Mouse (Mus musculus) T-helper 17 cell (primary cell): ENCODE measurements around the gene Exoc6b.

Experiments used
- in situ Hi-C, 2 experiments: fragments of 300-600 bp; cut with MboI, MseI; formaldehyde crosslinking; loops; 1 replicate in 1 of 2; 2 replicates in 1 of 2; pipeline ENCODE4 v1.15.1; 2025; ENCODE audit warnings: high pct_unique_total_duplicates in 2 of 2

The Exoc6b gene

DNA sequence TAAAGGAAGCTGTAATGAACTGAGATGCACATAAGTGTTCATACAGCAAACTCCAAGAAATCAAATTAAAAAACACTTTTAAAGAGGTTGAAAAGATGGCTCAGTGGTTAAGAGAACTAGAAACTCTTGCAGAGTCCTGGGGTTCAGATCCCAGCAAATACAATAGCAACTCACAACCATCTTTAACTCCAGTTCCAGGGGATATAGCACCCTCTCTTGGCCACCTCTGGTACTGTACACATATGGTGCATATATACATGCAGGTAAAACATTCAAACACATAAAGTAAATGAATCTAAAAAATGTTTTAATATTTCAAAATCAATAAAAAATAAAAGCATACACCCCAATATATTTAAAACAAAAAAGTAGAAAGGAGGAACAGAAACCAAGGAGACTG, 73.9 kb downstream of the Exoc6b start:
- in situ Hi-C loops, result no loop called here

DNA sequence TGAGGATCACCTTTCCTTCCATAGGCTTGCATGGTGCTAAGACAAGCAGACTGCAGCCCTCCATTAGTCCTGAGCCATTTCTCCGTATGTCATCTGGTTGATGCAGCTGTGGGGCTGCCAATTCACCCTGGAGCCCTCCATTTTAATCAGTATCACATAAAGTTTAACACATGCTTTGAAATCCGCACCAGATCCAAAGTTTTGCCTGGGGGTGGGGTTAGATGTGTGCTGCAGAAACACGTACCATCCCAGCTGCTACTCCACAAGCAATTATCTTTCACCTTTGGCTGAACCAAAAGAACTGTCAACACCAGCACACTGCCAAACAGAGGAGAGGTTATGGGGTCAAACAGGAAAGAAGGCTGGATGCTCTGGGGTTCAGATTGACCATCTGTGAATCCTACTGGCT, 92.7 kb downstream of the Exoc6b start:
- in situ Hi-C loops, result no loop called here

DNA sequence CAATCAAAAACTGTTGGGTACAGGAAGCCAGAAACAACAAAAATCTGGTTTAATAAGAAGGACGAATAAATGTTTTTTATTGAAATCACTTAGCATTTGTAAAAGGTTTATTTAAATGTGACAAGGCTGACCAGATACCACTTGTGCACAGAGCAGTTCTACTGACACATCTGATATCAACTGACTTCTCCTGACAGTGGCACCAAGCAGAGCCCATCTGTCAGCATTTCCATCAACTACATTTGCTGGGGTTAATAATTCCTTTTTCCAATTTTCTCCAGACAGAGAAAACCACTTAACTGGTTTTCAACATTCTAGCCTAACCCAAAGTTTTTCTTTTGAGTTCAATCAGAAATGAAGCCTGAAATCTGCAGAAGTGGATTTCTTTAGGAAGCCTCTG, 100.8 kb downstream of the Exoc6b start:
- in situ Hi-C loops, result no loop called here

DNA sequence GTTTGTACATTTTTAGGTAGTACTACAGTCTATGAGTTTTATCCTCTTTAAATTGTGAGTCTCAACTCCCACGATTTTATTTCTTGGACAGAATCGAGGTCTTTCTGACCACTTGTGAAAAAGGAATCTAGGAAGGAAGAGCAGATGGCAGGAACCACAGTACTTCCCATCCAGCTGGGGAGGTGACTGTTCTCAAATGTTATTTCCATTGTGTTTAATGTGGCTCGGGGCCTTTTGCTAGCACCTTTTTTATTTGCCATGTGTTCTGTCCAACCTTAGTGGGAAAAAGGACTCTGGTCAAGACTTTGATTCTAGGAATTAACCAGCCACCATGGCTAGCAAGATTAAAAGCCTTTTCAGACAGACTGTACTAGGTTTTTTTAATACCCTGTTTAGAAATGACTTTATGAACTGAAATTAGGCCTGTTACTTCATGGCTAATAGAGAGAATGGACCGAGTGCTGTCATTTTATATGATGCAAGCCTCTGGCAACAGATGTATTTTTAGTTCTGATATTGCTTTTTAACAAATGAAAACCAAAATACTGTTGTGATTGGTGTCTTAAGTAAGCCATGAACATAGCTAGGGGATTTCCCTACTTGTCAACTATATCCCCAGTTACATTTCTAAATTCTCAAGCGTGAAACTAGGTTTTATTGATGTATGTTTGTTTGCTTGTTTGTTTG, 104.4 kb downstream of the Exoc6b start:
- in situ Hi-C loops, result no loop called here

DNA sequence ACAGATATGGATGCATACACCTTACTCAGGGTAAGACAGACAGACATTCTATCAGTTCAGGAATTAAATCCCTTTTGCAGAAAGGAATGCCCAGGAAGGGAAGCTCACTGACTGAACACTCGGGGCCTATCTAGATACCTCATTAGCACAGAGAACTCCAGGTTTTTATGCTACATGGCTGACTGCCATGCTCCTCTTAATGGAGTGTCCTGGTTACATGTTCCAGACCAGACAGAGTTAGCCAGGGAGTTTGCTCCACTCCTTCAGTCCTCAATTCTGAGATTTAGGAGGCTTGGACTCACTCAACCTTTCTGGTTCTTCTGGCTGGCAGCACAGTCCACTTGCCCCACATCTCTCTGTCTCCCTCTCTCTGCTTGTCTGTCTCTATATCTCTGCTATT, 106.3 kb downstream of the Exoc6b start:
- in situ Hi-C loops, result no loop called here

DNA sequence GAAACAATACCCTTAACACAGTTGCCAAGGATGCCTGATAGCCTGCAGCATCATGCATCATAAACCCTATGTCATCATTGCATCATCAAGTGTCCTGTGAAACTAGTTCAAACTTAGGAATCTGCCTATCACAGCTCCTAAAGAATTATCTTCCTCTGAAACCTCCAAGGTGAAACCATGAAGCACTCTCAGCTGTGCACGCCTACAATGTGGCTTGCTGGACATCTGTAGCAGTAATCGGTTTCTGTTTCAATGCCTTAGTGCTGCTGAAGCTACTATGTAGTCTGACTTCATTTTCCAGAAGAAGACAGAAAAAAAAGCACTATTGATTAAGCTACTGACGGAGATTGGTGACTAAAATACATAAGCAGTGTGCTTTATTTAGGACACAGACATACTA, 107.5 kb downstream of the Exoc6b start:
- in situ Hi-C loops, result no loop called here

DNA sequence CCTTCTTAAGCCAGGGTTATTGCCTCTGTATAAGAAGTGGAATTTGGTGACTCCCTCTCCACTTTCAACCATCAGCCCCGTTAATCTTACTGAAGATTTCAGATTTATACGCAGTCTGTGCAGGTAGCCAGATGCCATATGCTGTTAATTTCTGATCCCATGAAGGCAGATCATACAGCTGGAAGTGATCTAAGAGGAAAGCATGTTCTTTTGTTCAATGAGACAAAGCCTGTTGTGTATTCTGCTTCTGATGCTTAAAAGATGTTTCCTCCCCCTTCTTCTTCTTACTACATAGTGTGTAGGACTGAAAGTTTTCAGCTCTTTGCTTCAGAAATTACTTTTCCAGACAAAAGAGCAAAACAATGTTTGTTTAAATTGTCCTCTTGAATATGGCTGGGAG, 109.8 kb downstream of the Exoc6b start:
- in situ Hi-C loops, result no loop called here

DNA sequence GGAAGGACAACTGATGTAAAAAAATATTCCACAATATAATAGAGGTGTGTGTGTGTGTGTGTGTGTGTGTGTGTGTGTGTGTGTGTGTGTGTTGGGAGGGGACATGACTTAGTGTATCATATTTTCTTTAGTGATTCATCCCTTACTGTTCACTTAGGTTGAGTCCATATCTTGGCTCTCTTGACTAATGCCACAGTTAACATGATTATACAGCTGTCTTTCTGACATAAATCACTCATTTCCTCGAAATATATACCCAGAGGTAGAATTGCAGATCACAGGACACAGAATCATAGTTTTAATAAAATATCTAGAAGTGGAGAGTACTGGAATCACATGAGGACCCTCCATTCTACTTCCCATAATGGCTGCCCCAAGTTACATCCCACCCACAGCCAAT, 117.7 kb downstream of the Exoc6b start:
- in situ Hi-C loops, result no loop called here

DNA sequence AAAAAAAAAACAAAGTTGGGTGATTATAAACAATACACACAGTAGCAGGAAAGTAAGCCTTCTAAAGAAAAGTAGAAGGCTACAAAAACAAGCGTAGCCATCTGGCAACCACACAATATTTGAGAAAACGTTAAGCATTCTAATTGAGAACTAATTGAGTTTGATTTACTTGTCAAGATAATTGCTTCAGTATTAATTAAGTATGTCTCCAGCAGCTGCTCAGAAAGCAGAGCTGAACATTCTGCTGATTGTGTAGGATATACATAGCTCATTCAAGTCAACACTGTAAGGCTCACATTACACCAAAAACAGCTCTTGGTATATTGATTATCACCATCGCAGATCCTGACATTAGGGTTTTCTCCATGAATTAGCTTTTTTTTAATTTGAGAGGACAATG, 122.7 kb downstream of the Exoc6b start:
- in situ Hi-C loops, result no loop called here

DNA sequence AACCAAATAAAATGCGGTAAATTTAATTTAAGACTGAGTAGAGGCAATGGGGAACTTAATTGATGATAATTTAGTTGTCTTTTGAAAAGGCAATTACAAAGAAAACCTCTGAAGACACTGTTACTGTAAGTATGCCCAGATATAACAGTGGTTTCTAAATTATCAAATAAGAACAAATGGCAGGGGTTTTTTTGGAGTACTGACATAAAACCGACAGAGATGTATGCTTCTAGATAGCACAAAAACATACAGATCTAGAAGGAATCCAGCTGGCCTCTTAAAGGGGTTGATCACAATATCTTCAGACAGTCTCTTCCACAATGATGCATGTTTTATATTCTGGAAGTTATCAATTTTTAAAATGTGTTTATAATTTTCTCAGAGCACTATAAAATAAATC, 123.2 kb downstream of the Exoc6b start:
- in situ Hi-C loops, result no loop called here

DNA sequence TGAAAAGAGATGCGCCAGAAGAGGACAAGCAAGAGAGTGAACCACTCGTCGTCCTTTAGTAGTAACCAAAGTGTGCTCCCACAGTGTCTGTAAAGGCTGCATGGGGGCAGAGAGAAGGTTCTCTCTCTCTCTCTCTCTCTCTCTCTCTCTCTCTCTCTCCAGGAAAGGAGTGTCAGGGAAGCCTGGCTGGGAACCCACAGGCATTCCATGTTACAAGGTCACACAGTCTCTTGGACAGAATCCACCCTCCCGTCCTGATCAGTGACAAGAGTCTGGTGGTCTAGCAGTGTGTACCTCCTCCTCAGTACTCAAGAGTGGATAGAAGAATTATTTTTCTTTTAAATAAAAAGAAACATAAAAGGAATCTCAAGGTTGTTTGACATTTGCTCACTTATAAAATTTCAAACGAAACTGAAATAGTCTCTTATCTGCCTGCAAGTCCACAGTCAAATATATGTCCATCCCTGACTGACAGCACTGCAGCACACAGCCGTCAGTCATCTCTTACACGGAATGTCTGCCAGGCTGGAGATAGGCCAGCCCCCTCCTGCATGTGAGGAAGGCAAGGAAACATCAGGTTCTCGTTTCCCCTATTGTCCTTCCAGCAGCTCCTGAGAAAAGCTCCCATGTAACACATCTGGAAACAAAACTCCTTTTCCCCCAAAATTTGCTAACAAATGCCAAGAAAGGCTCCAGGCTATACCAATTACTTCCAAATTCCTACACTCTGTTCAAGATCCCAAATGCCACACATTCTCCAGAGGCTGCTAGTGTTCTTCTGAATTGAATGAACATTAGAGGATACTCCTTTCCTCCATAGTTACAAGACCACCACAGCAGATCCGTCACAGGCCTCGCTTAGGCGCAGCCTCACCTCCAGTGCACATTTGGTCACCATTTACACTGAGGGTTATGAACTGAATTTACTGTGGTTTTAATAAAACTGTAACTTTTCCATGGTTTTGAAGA, 136.1 kb downstream of the Exoc6b start:
- in situ Hi-C loops, result no loop called here

DNA sequence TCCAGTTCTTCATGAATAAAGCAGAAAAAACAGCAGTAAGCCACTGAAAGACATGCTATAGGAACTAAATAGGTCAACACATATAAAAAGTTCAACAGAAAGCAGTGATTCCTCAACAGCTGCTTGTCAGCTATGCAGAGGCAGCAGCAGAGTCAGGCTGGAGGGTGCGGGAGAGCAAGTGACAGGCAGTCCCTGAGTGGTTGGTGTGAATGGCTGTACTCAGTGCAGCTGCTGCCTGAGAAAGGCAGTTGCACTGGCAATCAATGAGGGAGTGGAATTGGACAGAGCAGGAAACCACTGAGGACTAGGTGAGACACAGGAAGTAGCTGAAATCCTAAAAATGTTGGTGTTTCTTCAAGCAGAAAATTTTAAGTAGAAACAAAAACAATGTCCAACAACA, 138.3 kb downstream of the Exoc6b start:
- in situ Hi-C loops, result no loop called here

DNA sequence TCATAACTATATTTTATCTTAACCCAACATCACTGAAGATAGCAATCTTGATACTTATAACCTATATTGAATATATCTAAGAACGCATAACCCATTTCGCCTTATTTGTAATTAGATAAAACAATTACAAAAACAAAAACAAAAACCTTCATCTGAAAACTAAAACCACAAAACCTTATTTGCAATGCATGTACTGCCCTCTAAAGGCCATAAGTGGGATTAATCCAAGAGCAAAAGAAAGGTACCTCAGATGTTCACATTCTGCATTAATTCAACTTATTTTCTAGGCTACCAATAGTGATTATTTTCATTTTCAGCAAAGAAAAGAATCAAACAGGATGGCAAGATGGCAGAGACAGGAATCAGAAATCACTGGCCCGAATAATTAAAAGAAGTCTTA, 143.2 kb downstream of the Exoc6b start:
- in situ Hi-C loops, result no loop called here

DNA sequence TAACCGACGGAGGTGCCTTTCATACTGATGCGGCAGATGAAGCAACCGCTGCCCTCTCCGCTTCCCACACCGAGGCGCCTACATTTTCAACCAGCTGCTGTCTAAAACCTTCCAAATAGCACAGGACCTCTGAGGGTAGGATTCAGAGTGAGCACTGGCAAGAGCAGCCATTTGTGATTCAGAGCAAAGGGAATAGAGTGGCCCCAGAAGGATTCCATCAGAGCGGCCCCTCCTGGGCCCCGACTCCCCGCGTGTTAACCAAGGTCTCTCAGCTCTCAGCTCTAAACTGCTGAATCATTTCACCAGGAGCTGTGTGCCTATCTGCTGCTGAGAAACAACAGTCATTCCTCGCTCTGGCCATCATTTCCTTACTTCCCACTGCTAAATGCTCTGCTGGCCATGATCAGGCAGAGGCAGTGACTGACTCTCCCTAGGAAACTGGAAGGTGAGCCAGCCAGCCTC, 145.5 kb downstream of the Exoc6b start:
- in situ Hi-C loops, result loop anchor here (25.0 kb wide), 2 partner anchors 511 to 836 kb away; no protein-coding TSS in a partner anchor

DNA sequence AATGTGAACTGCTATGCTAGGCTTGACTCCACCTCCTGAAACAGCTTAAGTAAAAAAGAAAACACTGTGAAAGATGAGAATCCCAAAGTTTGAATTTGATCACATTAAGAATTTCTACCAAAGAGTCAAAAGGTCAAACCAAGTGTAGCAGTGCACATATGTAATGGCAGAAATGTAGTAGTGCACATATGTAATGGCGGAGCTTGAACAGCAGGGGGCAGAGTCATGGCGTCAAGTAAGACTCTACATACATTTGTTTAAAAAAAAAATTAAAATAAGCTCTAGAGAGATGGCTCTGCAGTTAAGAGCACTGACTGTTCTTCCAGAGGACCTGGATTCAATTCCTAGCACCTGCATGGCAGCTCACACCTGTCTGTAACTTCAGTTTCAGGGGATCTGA, 153.0 kb downstream of the Exoc6b start:
- in situ Hi-C loops, result loop anchor here (10.0 to 25.0 kb wide), 5 partner anchors 99 to 829 kb away; no protein-coding TSS in a partner anchor

DNA sequence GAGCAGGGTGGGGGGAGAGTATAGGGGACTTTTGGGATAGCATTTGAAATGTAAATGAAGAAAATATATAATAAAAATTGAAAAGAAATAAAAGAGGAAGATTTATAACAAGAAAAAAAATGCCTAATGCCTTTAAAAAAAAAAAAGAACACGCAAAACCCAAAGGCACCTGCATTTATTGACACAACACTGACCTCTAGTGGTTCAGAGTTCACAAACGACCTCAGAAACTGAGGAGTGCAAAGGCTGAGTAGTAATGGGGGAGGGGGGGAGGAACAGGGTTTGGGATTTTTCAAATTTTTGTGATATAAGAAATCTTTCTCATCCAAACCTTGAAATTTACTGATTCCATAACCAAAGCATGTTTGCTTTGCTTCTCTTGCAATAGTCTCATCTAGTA, 156.9 kb downstream of the Exoc6b start:
- in situ Hi-C loops, result loop anchor here (5.0 to 25.0 kb wide), 7 partner anchors 102 to 825 kb away; no protein-coding TSS in a partner anchor

DNA sequence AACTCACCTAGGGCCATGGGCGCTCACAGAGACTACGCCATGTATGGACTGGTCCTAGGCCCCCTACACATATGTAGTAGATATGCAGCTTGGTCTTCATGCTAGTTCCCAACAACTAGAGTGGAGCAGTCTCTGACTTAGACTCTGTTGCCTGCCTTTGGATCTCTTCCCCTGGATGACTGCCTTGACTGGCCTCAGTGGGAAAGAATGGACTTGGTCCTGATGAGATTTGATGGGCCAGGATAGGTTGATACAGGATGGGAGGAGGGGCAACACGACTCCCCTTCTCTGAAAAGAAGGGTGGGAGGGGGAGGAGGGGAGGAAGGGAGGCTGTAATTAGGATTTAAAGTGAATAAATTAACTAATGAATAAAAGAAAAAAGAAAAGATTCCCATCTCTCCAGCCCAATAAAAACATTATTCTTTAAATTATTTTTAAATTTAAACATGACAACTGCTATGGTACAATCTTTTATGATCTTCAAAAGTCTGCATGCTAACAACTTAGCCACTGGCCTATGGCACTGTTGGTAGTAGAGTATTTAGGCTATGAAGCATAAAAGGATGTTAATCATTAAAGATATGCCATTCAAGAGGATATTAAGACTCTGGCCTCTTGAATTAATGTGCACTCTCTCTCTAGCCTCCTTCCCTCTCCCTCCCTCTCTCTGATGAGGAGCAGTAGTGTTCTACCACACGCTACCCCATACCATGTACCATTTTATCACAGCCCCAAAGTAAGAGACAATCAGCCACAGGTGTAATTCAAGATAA, 170.1 kb downstream of the Exoc6b start:
- in situ Hi-C loops, result no loop called here

DNA sequence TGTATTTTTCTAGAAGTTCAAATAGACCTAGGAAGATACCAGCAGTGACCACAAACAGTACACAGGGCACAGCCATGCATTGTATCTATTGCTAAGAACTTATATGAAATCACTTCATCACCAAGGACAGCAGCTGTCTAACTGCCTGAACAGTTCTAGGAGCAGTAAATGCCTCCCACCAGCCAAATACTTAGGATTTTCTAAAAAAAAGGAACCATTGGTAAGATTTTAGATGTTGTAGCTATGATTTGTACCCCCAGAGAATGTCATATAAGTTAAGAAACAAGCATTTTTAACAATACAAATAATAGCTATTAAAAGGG, 175.6 kb downstream of the Exoc6b start:
- in situ Hi-C loops, result no loop called here

DNA sequence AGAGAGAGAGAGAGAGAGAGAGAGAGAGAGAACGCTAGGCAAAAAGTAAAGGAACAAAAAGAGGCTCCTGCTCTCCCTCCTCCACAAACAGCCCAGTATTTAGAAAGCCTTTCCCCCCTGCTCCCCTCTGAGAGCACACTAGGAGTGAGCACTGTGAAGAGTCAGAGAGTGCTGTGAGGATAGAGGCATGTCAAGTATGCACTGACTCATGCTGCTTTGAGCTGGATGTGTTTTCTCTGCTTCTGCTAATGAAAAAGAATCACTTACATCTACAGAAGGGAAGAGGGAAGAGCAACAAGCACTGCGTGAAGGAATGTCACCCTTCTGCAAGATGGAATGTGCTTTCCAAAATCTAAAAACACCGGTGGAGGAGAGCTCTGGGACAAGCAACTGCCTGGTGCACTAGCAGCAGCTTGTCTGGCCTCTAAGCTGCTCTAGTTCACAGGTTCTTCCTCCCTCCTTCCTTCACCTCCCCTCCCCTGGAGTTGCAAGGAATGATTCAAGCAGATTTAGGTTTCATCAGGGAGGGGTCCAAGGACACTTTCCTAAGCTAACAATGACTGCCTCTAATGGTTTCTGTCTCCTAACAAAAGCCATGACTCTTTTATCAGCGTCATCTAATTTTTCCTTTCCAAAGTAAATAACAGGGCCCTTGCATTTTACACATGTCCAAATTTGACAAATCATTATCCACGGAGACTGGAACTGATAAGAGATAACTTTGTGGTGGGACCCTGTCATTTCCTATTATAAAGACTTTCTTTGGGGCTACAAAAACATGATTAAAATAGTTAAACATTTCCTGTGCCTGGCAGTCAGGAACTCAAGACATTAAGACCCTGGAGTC, 176.2 kb downstream of the Exoc6b start:
- in situ Hi-C loops, result no loop called here

DNA sequence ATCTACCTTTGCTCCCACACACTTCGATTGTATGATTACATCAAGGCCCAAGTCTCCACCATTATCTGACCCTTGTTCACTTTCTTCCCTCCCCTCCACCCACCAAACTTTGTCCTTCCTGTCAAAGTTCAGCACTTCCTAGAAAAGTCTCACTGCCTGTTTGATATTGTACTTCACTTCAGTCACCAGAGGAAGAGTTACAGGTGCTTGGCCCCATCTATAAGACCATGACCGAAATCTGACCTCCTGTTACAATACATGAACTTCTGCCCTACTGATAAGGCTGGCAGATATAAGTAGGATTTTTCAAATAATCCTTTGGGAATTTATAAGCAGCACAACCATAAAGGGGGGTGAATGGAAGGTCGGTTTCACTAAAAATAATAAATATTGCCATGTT, 182.8 kb downstream of the Exoc6b start:
- in situ Hi-C loops, result no loop called here

DNA sequence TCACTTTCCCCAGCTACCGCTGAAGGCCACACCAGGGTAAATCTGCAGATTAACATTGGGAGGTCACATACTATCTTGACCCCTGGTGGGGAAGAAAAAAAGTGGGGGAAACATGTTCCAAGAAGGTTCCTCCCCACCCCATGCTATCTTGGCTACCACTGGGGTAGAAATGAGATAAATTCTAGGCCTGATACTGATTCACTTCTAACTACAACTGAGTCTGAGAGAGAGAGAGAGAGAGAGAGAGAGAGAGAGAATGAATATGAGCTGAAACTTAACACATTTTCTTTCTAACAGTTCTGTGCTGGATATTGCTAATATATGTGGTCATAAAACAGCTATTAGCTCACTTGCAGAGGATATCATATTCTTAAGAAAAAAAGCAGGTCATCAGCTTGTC, 184.2 kb downstream of the Exoc6b start:
- in situ Hi-C loops, result no loop called here
